Comparison of ENCODE assay signal across 21 mouse cellular contexts in genomic region chr16:18642291-18642690, GRCm38 (mm10). TPM values are rescaled to one million over a fixed set of nuclear protein-coding genes. Genes with fewer than 3 reads are reported as not detected.
DNase-seq lines count a peak whose midpoint lies in the region; ATAC-seq lines count a peak whose summit lies in the region.
"Had no signal": no experiment of that assay in that cellular context is flagged by ENCODE, and none has a peak within 500 bp of the region (broad histone marks: within the 10 kb centered on the region; RNA-seq: fewer than 3 reads in every experiment).

No protein-coding gene starts in this region.

- H3K27me3 ChIP-seq in heart, embryonic 12.5 days (replicated peaks): no peaks in the 10 kb centered on the region; the same call in 1 of the 2 replicates
- H3K27me3 ChIP-seq in liver, embryonic 11.5 days (replicated peaks; ENCODE audit: control insufficient read depth, insufficient read depth, low read length): peaks cover 3% of the 10 kb centered on the region; the same call in 1 of the 2 replicates
- H3K27me3 ChIP-seq: hindbrain, embryonic 12.5 days; neural tube, embryonic 13.5 days had no signal

- no peak for ATAC-seq in heart, embryonic 12.5 days (ENCODE audit: insufficient number of reproducible peaks, low FRiP score)
- ATAC-seq in liver, embryonic 11.5 days (replicated peaks; ENCODE audit: low FRiP score): no peak
- no peak for ATAC-seq in activated CD4-positive, CD25-positive, alpha-beta regulatory T cell, adult 4 months
- ATAC-seq: forebrain, embryonic 16.5 days; intestine, postnatal 0 days; midbrain, embryonic 16.5 days had no signal

- no peak overlapping the region for H3K4me2 ChIP-seq in heart, embryonic 12.5 days
- H3K4me2 ChIP-seq in liver, embryonic 11.5 days: no peak overlapping the region
- H3K4me2 ChIP-seq: hindbrain, embryonic 12.5 days; kidney, embryonic 15.5 days; neural tube, embryonic 13.5 days had no signal

- H3K9me3 ChIP-seq in heart, embryonic 12.5 days (replicated peaks): no peaks in the 10 kb centered on the region
- no peaks in the 10 kb centered on the region for H3K9me3 ChIP-seq in liver, embryonic 11.5 days (ENCODE audit: control insufficient read depth, low read length)
- H3K9me3 ChIP-seq: hindbrain, embryonic 12.5 days; kidney, embryonic 15.5 days; neural tube, embryonic 13.5 days had no signal

- DNase-seq in heart, postnatal 4 days: peak; percentile 16
- DNase-seq in brain, adult 2 months (ENCODE audit: low read depth, low spot score): peak; percentile 81
- peak; percentile 64 to 72 for DNase-seq in left cerebral cortex, adult 18-20 months (ENCODE audit: low spot score in 2 of 2)
- DNase-seq in right cerebral cortex, postnatal 14 days: peak; percentile 20
- DNase-seq in liver, embryonic 11.5 days (ENCODE audit: low spot score): no peak
- DNase-seq: adrenal gland, postnatal 10 days; cerebellum, adult 9-10 months; gastrocnemius, adult 2 months; kidney, postnatal 36 days; liver had no signal

- no peak overlapping the region for H3K9ac ChIP-seq in heart, embryonic 12.5 days
- no peak overlapping the region for H3K9ac ChIP-seq in liver, embryonic 11.5 days (ENCODE audit: low read depth, low read length)
- H3K9ac ChIP-seq: hindbrain, embryonic 12.5 days; kidney, embryonic 15.5 days; neural tube, embryonic 13.5 days had no signal

- H3K36me3 ChIP-seq in heart, embryonic 12.5 days: no peaks in the 10 kb centered on the region
- no peaks in the 10 kb centered on the region for H3K36me3 ChIP-seq in liver, embryonic 11.5 days (ENCODE audit: control insufficient read depth, insufficient read depth, low read length)
- H3K36me3 ChIP-seq: hindbrain, embryonic 12.5 days; kidney, embryonic 15.5 days; neural tube, embryonic 13.5 days had no signal

- H3K27ac ChIP-seq in heart, embryonic 12.5 days (ENCODE audit: poor library complexity, severe bottlenecking): no peak overlapping the region
- no peak overlapping the region for H3K27ac ChIP-seq in liver, embryonic 11.5 days (ENCODE audit: low read depth, low read length)
- H3K27ac ChIP-seq: gastrocnemius, adult 2 months; hindbrain, embryonic 12.5 days; kidney, embryonic 15.5 days; macrophage; neural tube, embryonic 13.5 days had no signal

- 32% methylated on average over 7 of the region's 7 CpGs for WGBS in heart, embryonic 12.5 days
- WGBS in liver, embryonic 11.5 days: 39% methylated on average over 7 of the region's 7 CpGs

- H3K4me1 ChIP-seq in heart, embryonic 12.5 days (replicated peaks): no peaks in the 10 kb centered on the region
- H3K4me1 ChIP-seq in liver, embryonic 11.5 days (replicated peaks; ENCODE audit: control insufficient read depth, insufficient read depth, low read length): no peaks in the 10 kb centered on the region
- H3K4me1 ChIP-seq: hindbrain, embryonic 12.5 days; neural tube, embryonic 13.5 days had no signal

- H3K4me3 ChIP-seq in heart, embryonic 12.5 days: no peak overlapping the region
- H3K4me3 ChIP-seq in liver, embryonic 11.5 days (ENCODE audit: low read depth, low read length): no peak overlapping the region
- H3K4me3 ChIP-seq: gastrocnemius, adult 2 months; hindbrain, embryonic 12.5 days; kidney, embryonic 15.5 days; myocyte; neural tube, embryonic 13.5 days had no signal

RNA-seq across cellular contexts. Expression of gene Sept5, which starts 12.5 kb away (rescaled TPM):
- total RNA-seq in heart, postnatal 4 days (2021): 10 to 100 TPM; 10.4 to 15.2 TPM
- polyA plus RNA-seq in heart, embryonic 12.5 days (2016; fragmentation: Nextera tagmentation; extraction: Ambion mirVana): 6.3 and 6.5 TPM in 2 replicates
- 100 to 1,000 TPM; 824 to 876 TPM for total RNA-seq in left cerebral cortex, adult 18-20 months (2021)
- polyA plus RNA-seq in liver, embryonic 11.5 days (2014; fragmentation: Nextera tagmentation; extraction: Ambion mirVana): 6.0 and 6.2 TPM in 2 replicates
- under 1 TPM; 0.28 to 0.51 TPM for polyA plus RNA-seq in activated CD4-positive, CD25-positive, alpha-beta regulatory T cell, adult 4 months (2017; shearing (Covaris generic))

RNA-seq across cellular contexts. Expression of gene Gm49601, which starts 16.1 kb away (rescaled TPM):
- total RNA-seq in heart, postnatal 4 days (2021): 1 to 10 TPM; 4.0 to 5.1 TPM
- 1.2 and 1.8 TPM in 2 replicates for polyA plus RNA-seq in heart, embryonic 12.5 days (2016; fragmentation: Nextera tagmentation; extraction: Ambion mirVana)
- total RNA-seq in left cerebral cortex, adult 18-20 months (2021): 100 to 1,000 TPM; 231 to 252 TPM
- not detected in 2 replicates for polyA plus RNA-seq in liver, embryonic 11.5 days (2014; fragmentation: Nextera tagmentation; extraction: Ambion mirVana)
- not detected for polyA plus RNA-seq in activated CD4-positive, CD25-positive, alpha-beta regulatory T cell, adult 4 months (2017; shearing (Covaris generic))
- polyA plus RNA-seq: macrophage had no signal

RNA-seq across cellular contexts. Expression of gene Gp1bb, which starts 20.1 kb away (rescaled TPM):
- total RNA-seq in heart, postnatal 4 days (2021): 1 to 10 TPM in 1 of 2 experiments, under 1 TPM in 1; 0.32 to 1.1 TPM
- polyA plus RNA-seq in heart, embryonic 12.5 days (2016; fragmentation: Nextera tagmentation; extraction: Ambion mirVana): 5.5 and 7.9 TPM in 2 replicates
- 1 to 10 TPM; 1.1 to 1.3 TPM for total RNA-seq in left cerebral cortex, adult 18-20 months (2021)
- 42.4 and 46.3 TPM in 2 replicates for polyA plus RNA-seq in liver, embryonic 11.5 days (2014; fragmentation: Nextera tagmentation; extraction: Ambion mirVana)
- polyA plus RNA-seq in activated CD4-positive, CD25-positive, alpha-beta regulatory T cell, adult 4 months (2017; shearing (Covaris generic)): not detected
- total RNA-seq: gastrocnemius, adult 2 months had no signal

RNA-seq across cellular contexts. Expression of gene Tbx1, which starts 51.8 kb away (rescaled TPM):
- total RNA-seq in heart, postnatal 4 days (2021): under 1 TPM; 0.55 to 0.68 TPM
- polyA plus RNA-seq in heart, embryonic 12.5 days (2016; fragmentation: Nextera tagmentation; extraction: Ambion mirVana): 0.13 and 0.67 TPM in 2 replicates
- total RNA-seq in left cerebral cortex, adult 18-20 months (2021): 1 to 10 TPM; 1.3 TPM
- polyA plus RNA-seq in liver, embryonic 11.5 days (2014; fragmentation: Nextera tagmentation; extraction: Ambion mirVana): 0.17 and 0.43 TPM in 2 replicates
- not detected for polyA plus RNA-seq in activated CD4-positive, CD25-positive, alpha-beta regulatory T cell, adult 4 months (2017; shearing (Covaris generic))
- total RNA-seq: MEL had no signal
- polyA plus RNA-seq: macrophage had no signal
